Mouse (Mus musculus): ENCODE results near the gene Tfap4. TPM values are rescaled to one million over a fixed set of nuclear protein-coding genes. Genes with fewer than 3 reads are reported as not detected.

The Tfap4 gene
- polyA plus RNA-seq (2012; rRNA removed): 3.5 and 5.6 TPM in 2 replicates

- DNase-seq (ENCODE audit: low read depth): no peak
Measured at GRCm38 (mm10) chr16:4559715-4560144, at the start of gene Tfap4. Gene Tfap4 (minus strand): TSS chr16:4559854.

GRCm38 (mm10) chr16:4608532-4609059 lies 48.9 kb upstream of the Tfap4 start:
- DNase-seq (ENCODE audit: low read depth): no peak

- no peak for DNase-seq (ENCODE audit: low read depth)
Measured at GRCm38 (mm10) chr16:4607818-4608531, 48.3 kb upstream of the Tfap4 start.

GRCm38 (mm10) chr16:4606431-4607084 lies 46.9 kb upstream of the Tfap4 start:
- no peak for DNase-seq (ENCODE audit: low read depth)

GRCm38 (mm10) chr16:4605514-4606131 lies 46.0 kb upstream of the Tfap4 start:
- DNase-seq (ENCODE audit: low read depth): no peak

- DNase-seq (ENCODE audit: low read depth): no peak
Measured at GRCm38 (mm10) chr16:4604293-4604837, 44.7 kb upstream of the Tfap4 start.

- no peak for DNase-seq (ENCODE audit: low read depth)
Measured at GRCm38 (mm10) chr16:4603453-4603837, 43.8 kb upstream of the Tfap4 start.

GRCm38 (mm10) chr16:4602766-4603452 lies 43.3 kb upstream of the Tfap4 start:
- no peak for DNase-seq (ENCODE audit: low read depth)

- DNase-seq (ENCODE audit: low read depth): no peak
Measured at GRCm38 (mm10) chr16:4602189-4602588, 42.5 kb upstream of the Tfap4 start.

GRCm38 (mm10) chr16:4600701-4601310 lies 41.2 kb upstream of the Tfap4 start:
- no peak for DNase-seq (ENCODE audit: low read depth)

- DNase-seq (ENCODE audit: low read depth): no peak
Measured at GRCm38 (mm10) chr16:4599616-4600015, 40.0 kb upstream of the Tfap4 start.

- no peak for DNase-seq (ENCODE audit: low read depth)
Measured at GRCm38 (mm10) chr16:4598891-4599543, 39.4 kb upstream of the Tfap4 start.

GRCm38 (mm10) chr16:4598041-4598440 lies 38.4 kb upstream of the Tfap4 start:
- no peak for DNase-seq (ENCODE audit: low read depth)

GRCm38 (mm10) chr16:4597296-4597695 lies 37.6 kb upstream of the Tfap4 start:
- no peak for DNase-seq (ENCODE audit: low read depth)

- DNase-seq (ENCODE audit: low read depth): no peak
Measured at GRCm38 (mm10) chr16:4596836-4597235, 37.2 kb upstream of the Tfap4 start.

- no peak for DNase-seq (ENCODE audit: low read depth)
Measured at GRCm38 (mm10) chr16:4596141-4596728, 36.6 kb upstream of the Tfap4 start.

- no peak for DNase-seq (ENCODE audit: low read depth)
Measured at GRCm38 (mm10) chr16:4595527-4595963, 35.9 kb upstream of the Tfap4 start.

- no peak for DNase-seq (ENCODE audit: low read depth)
Measured at GRCm38 (mm10) chr16:4594814-4595526, 35.3 kb upstream of the Tfap4 start.

- DNase-seq (ENCODE audit: low read depth): no peak
Measured at GRCm38 (mm10) chr16:4593971-4594813, 34.5 kb upstream of the Tfap4 start, which contains the start of gene Glis2. Gene Glis2 (plus strand): TSS chr16:4594713.

Data from gonadal fat pad, adult 2 months (tissue).